Mouse (Mus musculus): ENCODE measurements around the gene Ccdc194. TPM values are rescaled to one million over a fixed set of nuclear protein-coding genes. Genes with fewer than 3 reads are reported as not detected.

Ccdc194 gene
- 0.08 TPM in 1 of 2 replicates, not detected in the other for polyA plus RNA-seq (2012; rRNA removed)

DNA sequence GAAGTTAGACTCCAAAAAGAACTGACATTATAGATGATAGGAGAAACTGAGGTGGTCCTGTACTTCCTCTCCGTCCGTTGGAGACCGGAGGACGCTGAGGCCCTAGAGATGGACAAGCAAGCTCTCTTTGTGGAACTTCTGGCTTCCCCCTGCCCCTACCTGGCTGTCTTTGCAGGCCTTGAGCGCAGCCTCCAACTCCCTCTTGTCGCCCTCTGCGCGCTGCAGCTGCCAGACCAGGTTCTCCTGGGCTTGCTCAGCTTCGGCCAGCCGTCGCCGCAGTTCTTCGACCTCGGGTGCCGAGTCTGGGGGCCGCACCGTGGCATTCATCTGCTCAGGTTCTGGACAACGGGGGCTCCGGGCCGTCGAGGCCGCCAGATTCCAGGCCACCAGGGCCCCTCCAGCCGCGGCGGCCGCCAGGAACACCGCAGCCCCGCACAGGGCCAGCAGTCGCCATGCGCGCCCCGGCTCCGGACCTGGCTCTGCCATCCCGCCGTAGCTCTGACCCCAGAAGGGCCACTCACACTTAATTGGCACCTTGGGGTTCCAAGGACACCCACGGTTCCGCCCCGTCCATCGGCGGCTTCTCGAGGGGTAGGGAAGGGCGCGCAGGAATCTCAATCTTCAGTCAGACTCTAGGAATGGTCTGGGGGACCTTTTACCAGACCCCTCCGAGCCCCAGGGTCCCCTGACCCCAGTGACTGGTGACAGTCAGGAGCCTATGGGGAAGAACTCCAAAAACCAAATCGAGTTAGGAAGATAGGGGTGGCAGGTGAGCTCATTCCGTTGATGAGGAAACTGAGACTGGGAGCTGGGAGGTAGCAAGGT is at the start of gene Ccdc194:
TSS of gene Ccdc194 (minus strand) at position 486 of the 825 bp plus-strand sequence.

DNA sequence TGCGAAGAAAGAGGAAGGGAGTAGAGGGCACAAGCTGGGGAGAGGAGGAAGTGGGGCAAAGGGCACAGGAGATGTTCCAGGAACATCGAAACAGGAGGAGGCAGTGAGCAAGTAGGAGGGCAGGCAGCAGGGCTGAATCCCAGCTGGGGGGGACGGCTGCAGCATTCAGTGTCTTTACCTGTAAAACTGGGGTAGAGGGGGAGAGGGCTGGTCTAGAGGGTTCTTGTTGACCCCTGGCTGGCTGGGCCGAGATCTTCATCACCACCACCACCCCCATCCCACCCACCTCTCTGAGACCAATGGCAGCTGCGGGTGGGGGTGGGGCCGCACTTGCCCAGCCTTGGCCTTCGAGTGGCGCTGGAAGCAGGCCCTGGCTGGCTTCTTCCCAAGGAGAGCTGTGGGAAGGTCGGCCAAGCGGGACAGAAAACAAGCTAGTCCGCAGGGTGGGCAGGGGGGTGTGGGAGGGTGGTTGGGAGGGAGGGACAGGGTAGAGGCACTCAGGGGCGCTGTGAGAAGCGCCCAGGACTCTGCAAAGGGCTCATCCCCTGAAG is 43.0 kb upstream of the Ccdc194 start, which contains the start of gene Slc27a1:
TSS of gene Slc27a1 (plus strand) at position 496 of the 551 bp plus-strand sequence.

DNA sequence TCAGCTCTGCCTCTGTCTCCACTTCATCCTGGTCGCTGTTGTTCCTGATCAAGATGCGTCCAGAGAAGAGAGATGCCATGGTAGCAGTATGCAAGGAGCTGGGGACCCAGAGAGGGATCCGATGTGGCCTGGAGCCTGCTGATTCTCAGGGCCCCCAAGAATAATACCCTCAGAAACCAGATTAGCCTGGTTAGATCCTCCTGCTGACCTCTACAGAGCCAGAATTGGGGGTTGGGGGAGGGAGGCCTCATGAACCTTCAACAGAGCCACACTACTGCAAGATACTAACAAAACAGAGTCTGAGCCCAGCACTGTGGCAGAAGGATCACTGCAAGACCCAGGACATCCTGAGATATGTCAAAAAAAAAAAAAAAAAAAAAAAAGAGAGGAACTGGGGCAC is 41.0 kb upstream of the Ccdc194 start, which contains the start of gene Nxnl1:
TSS of gene Nxnl1 (minus strand) at position 101 of the 400 bp plus-strand sequence.

DNA sequence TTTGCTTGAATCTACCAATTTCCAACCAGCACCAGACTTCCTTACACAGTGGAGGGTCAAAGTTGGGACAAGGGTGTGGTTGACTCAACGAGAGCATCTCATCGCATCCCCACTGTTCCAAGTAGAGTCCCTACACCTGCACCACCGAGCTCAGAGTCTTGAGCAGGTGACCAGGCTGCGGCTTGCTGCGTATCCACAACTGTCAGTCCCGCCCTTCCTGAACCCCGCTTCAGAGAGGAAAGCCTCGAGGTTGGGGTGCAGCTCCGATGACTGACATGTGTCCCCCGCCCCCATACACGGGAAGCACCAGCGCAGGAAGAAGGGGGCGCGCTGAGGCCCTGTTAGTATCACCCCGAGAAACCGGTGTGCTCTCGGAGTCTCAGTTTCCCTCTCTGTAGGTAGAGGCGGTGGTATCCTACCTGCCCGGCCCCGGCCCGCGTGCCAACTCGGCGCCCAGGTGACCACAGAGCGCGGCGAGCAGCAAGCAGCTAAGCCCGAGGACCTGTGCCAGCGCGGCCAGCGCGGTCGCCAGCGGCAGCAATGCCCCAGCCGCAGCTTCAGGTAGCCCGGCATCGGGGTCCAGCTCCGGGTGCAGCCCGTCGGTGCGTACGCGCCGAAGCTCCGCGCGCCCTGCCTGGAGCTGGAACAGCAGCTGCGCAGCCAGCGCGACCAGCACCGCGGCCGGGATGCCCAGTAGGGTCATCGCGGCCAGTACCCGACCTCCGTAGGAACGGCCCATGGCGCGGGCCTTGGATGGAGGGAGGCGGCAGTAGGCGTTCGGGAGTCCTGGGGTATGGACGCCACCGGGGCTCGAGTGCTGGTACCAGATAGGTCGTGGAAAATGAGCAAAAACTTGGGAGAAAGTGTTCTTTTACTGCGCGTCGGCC is 32.8 kb upstream of the Ccdc194 start, which contains the start of gene Tmem221:
TSS of gene Tmem221 (minus strand) at position 801 of the 887 bp plus-strand sequence.

DNA sequence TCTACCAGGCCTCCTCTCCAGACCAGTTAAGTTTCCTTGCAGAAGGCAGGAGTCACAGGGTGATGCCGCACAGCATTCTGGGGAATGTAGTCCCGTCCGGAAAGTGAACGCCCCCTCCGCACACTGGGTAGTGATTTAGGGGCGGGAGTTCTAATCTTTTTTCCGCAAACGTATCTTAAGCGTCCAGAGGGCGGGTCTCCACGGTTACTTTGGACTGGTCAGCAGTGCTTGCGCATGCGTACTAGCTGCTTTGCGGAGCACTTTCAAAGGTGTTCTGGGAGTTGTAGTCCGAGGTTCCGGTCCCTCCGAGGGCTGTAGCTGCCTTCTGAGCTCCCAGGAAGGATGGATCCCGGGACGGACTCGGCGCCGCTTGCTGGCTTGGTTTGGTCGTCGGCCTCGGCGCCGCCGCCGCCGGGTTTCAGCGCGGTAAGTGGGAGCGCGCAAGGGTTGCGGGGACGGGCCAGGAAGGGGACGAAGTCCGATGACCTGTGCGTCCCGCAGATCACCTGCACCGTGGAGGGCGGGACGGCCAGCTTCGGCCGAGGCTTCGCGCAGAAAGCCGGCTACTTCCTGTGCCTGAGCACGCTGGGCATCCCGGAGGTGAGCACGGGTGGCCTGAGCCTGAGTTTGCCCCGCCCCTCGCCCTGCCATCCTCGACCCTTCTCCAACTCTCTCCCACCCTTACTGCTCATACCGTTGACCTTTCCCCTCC is 17.3 kb upstream of the Ccdc194 start, which contains the start of gene Mvb12a:
TSS of gene Mvb12a (plus strand) at position 291 of the 712 bp plus-strand sequence.

DNA sequence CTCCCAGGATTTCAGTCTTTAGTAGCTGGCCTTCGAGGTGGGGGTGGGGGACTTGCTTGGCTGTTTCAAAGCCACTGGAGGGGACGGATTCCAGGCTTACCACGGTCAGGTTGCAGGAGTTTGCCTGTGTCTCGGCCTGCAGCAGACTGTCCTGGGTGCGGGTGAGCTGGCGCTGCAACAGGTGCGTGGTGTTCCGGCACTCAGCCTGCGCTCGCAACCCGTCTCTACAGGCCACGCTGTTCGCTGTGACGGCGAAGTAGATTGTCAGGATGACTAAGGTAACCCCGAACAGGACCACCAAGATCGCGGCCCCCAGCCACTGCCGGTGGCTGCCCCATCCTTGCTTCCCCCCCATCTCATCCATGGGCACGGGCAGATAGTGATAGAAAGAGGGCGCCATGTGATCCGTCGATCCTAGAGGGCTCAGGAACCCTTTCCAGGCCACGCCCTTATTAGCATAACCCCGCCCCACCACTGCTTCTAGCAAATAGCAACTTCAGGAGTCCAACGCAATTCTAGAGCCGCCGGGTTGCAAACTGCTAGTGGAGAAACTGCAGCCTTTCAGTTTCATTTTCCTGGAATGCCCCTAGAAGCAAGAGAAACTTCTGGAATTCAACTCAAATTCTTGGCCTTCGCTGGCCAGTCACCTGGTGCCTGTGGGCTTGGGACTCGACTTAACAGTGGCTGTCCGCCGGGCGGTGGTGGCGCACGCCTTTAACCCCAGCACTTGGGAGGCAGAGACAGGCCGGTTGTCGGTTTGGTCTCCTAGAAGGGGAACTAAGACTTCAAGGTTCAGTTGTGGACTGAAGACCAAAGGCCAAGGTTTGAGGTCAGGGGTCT is 11.7 kb upstream of the Ccdc194 start, which contains the start of gene Bst2:
TSS of gene Bst2 (minus strand) at position 429 of the 840 bp plus-strand sequence.

DNA sequence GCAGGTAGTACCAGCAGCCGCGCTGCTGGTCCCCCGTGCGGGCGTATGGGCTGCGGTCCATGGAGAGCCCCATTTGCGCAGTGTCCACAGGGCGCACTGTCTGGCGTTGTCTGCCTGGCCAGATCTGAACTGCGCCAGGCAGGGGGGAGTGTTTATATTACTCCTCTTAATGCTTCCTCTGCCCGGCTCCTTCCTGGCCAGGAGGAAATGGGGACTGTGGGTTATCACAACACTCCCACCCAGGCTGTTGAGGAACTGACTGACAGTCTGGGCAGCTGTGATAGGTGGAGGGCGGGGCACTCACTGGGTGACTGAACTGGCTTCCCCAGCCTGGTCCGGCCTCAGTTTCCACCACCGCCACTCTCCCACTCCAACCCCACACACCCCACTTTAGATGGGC is 13.9 kb downstream of the Ccdc194 start, which contains the start of gene Plvap:
TSS of gene Plvap (minus strand) at position 109 of the 400 bp plus-strand sequence.

DNA sequence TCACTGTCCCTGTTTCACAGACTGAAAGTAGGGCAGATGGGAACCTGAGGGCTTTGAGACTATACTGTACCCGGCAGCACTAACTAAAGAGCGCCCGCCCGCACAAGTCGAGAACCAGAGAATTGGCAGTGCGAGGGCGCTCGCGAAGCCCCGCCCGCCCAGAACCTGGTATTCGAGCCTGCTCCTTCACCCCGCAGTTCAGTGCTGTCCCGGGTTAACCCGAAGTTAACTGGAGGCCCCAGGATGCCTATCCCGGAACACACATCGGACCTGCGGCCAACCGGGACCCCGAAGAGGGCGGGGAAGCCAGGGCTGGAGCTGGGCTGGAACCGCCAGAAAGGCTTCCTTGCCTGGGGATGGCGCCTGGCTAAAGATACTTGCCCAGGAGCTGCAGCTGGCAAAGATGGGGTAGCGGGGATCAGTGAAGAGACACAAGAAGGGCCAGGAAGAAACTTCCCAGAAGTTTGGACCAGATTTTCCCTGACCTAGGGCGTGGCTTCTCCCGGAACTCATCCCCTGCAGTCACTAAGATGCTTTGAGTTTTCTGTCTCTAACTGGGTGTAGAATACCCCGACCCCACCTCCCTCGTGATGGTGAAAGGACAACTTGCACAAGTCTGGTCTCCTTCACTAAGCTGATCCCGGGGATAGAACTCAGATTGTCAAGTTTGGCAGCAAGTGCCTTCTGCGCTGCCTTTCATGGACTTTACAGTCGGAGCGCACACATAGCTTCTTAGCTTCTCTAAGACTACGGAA is 37.6 kb downstream of the Ccdc194 start, which contains the start of gene Gtpbp3:
TSS of gene Gtpbp3 (plus strand) at position 413 of the 755 bp plus-strand sequence.

DNA sequence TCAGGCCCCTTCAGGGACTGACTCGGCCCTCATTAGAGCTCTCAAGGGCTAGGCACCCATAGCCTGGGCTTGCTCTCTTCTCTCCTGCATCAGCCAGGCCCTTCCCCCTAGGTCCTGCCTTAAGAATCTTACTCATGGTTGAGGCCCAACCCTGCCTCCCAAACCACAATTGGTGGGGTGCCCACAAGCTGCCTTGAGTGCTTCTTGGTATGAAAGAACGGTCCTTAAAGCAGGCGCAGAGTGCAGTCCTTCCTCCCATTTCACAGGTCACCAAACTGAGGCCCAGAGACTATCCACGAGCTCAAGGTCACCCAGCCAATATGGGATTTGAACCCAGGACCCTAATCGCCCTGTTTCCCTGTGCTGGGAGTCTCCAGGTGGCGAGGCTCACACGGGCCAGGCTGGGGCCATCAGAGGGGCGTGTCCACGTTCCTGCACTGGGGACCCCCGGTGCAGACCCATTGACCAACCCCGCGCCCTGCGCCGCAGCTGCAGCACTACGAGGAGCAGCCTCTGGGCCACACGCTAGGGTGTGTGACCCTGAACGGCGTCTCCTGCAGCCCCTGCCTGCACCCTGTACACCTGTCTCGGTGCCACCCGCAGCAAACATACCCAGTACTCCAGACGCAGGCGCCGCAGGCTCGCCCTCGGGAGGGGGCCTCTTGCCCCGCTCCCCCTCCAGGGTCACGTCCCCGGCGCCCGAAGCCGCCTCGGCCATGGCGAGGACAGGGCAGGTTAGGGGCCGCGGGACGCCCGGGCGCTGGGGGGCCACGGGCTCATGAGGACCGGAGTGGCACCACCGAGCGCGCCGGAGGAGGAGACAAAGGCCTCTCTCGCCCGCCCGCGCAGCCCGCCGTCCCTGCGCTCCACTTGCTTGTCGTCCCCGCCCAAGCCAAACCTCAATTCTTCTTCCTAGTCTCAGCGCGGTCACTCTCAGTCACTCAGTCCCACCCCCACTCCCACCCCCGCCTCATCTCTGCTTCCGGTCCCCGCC is 40.1 kb downstream of the Ccdc194 start, which contains the start of gene Ano8:
TSS of gene Ano8 (minus strand) at position 822 of the 994 bp plus-strand sequence.

Other genes with a start within 250 kb of the Ccdc194 start
- 31.4 and 31.5 TPM in 2 replicates for gene Use1, start 158.9 kb downstream of the Ccdc194 start, polyA plus RNA-seq (2012; rRNA removed)
- gene Ocel1, start 154.4 kb downstream of the Ccdc194 start, polyA plus RNA-seq (2012; rRNA removed): 16.8 and 18.4 TPM in 2 replicates
- gene Nr2f6, start 143.8 kb downstream of the Ccdc194 start, polyA plus RNA-seq (2012; rRNA removed): 162 and 384 TPM in 2 replicates
- 8.7 and 12.0 TPM in 2 replicates for gene Ushbp1, start 129.9 kb downstream of the Ccdc194 start, polyA plus RNA-seq (2012; rRNA removed)
- 54.0 and 63.5 TPM in 2 replicates for gene Babam1, start 128.8 kb downstream of the Ccdc194 start, polyA plus RNA-seq (2012; rRNA removed)
- gene Ankle1, start 119.7 kb downstream of the Ccdc194 start, polyA plus RNA-seq (2012; rRNA removed): 5.4 and 7.1 TPM in 2 replicates
- 17.5 and 35.4 TPM in 2 replicates for gene Abhd8, start 62.1 kb downstream of the Ccdc194 start, polyA plus RNA-seq (2012; rRNA removed)
- 88.5 and 151 TPM in 2 replicates for gene Mrpl34, start 60.8 kb downstream of the Ccdc194 start, polyA plus RNA-seq (2012; rRNA removed)
- 58.8 and 59.1 TPM in 2 replicates for gene Dda1, start 56.5 kb downstream of the Ccdc194 start, polyA plus RNA-seq (2012; rRNA removed)
- 16.2 and 28.7 TPM in 2 replicates for gene Ano8, start 39.7 kb downstream of the Ccdc194 start, polyA plus RNA-seq (2012; rRNA removed)
- 23.1 and 27.9 TPM in 2 replicates for gene Gtpbp3, start 37.6 kb downstream of the Ccdc194 start, polyA plus RNA-seq (2012; rRNA removed)
- 259 and 270 TPM in 2 replicates for gene Plvap, start 14.0 kb downstream of the Ccdc194 start, polyA plus RNA-seq (2012; rRNA removed)
- gene Bst2, start 11.7 kb upstream of the Ccdc194 start, polyA plus RNA-seq (2012; rRNA removed): 80.5 and 110 TPM in 2 replicates
- gene Mvb12a, start 17.2 kb upstream of the Ccdc194 start, polyA plus RNA-seq (2012; rRNA removed): 119 and 201 TPM in 2 replicates
- 0.63 and 1.4 TPM in 2 replicates for gene Tmem221, start 33.2 kb upstream of the Ccdc194 start, polyA plus RNA-seq (2012; rRNA removed)
- not detected in 2 replicates for gene Nxnl1, start 40.9 kb upstream of the Ccdc194 start, polyA plus RNA-seq (2012; rRNA removed)
- 44.1 and 45.9 TPM in 2 replicates for gene Slc27a1, start 43.2 kb upstream of the Ccdc194 start, polyA plus RNA-seq (2012; rRNA removed)
- gene Pgls, start 66.5 kb upstream of the Ccdc194 start, polyA plus RNA-seq (2012; rRNA removed): 114 and 270 TPM in 2 replicates
- 0.95 and 2.5 TPM in 2 replicates for gene Fam129c, start 71.9 kb upstream of the Ccdc194 start, polyA plus RNA-seq (2012; rRNA removed)
- gene Colgalt1, start 85.3 kb upstream of the Ccdc194 start, polyA plus RNA-seq (2012; rRNA removed): 35.6 and 56.1 TPM in 2 replicates
- gene Unc13a, start 146.0 kb upstream of the Ccdc194 start, polyA plus RNA-seq (2012; rRNA removed): 0.66 and 1.4 TPM in 2 replicates
- 9.1 and 9.5 TPM in 2 replicates for gene Jak3, start 150.6 kb upstream of the Ccdc194 start, polyA plus RNA-seq (2012; rRNA removed)
- gene Insl3, start 163.5 kb upstream of the Ccdc194 start, polyA plus RNA-seq (2012; rRNA removed): 12.5 and 12.8 TPM in 2 replicates
- 89.2 and 150 TPM in 2 replicates for gene B3gnt3, start 176.1 kb upstream of the Ccdc194 start, polyA plus RNA-seq (2012; rRNA removed)
- 37.7 and 57.6 TPM in 2 replicates for gene Fcho1, start 200.0 kb upstream of the Ccdc194 start, polyA plus RNA-seq (2012; rRNA removed)

Measured in stomach, adult 2 months (tissue).